Mouse (Mus musculus) urinary bladder, postnatal 36 days (tissue): Measurements from ENCODE around the gene Tapt1.

ENCODE experiments used
- DNase-seq, 2 experiments: peaks; one replicate each; pipeline ENCODE4 v3.0.0; 2022; ENCODE audit warnings: low spot score in 2 of 2, mixed read lengths in 1 of 2

Gene Tapt1

GRCm38 (mm10) chr5:44234606-44235005 lies 8.2 kb upstream of the Tapt1 start:
- DNase-seq, result peak in 1 of 2 experiments; percentile 26

GRCm38 (mm10) chr5:44233933-44234332 lies 7.5 kb upstream of the Tapt1 start:
- no peak for DNase-seq

- no peak for DNase-seq
Observed at GRCm38 (mm10) chr5:44228756-44229155, 2.3 kb upstream of the Tapt1 start.

- no peak for DNase-seq
Observed at GRCm38 (mm10) chr5:44228323-44228722, 1.9 kb upstream of the Tapt1 start.

GRCm38 (mm10) chr5:44227462-44227840 lies 1.0 kb upstream of the Tapt1 start:
- no peak for DNase-seq

GRCm38 (mm10) chr5:44225911-44226520 lies 410 bp downstream of the Tapt1 start:
- DNase-seq, result peak in 1 of 2 experiments; percentile 11

GRCm38 (mm10) chr5:44224916-44225600 lies 1.4 kb downstream of the Tapt1 start:
- no peak for DNase-seq

- no peak for DNase-seq
Observed at GRCm38 (mm10) chr5:44224251-44224650, 2.2 kb downstream of the Tapt1 start.

GRCm38 (mm10) chr5:44223341-44223881 lies 3.0 kb downstream of the Tapt1 start:
- peak in 1 of 2 experiments; percentile 22 for DNase-seq

- DNase-seq, result no peak
Observed at GRCm38 (mm10) chr5:44220430-44220829, 6.0 kb downstream of the Tapt1 start.

GRCm38 (mm10) chr5:44219871-44220270 lies 6.6 kb downstream of the Tapt1 start:
- no peak for DNase-seq

GRCm38 (mm10) chr5:44218483-44218882 lies 7.9 kb downstream of the Tapt1 start:
- DNase-seq, result no peak

GRCm38 (mm10) chr5:44217685-44218041 lies 8.8 kb downstream of the Tapt1 start:
- no peak for DNase-seq

GRCm38 (mm10) chr5:44217041-44217684 lies 9.3 kb downstream of the Tapt1 start:
- DNase-seq, result no peak

GRCm38 (mm10) chr5:44215118-44215517 lies 11.3 kb downstream of the Tapt1 start:
- DNase-seq, result no peak

GRCm38 (mm10) chr5:44214025-44214424 lies 12.4 kb downstream of the Tapt1 start:
- DNase-seq, result no peak

GRCm38 (mm10) chr5:44213391-44213790 lies 13.0 kb downstream of the Tapt1 start:
- no peak for DNase-seq

- DNase-seq, result no peak
Observed at GRCm38 (mm10) chr5:44211818-44212465, 14.5 kb downstream of the Tapt1 start.

GRCm38 (mm10) chr5:44207286-44207685 lies 19.1 kb downstream of the Tapt1 start:
- DNase-seq, result no peak

- DNase-seq, result no peak
Observed at GRCm38 (mm10) chr5:44206651-44207050, 19.8 kb downstream of the Tapt1 start.

- DNase-seq, result no peak
Observed at GRCm38 (mm10) chr5:44203410-44203809, 23.0 kb downstream of the Tapt1 start.

GRCm38 (mm10) chr5:44201665-44202064 lies 24.8 kb downstream of the Tapt1 start:
- DNase-seq, result no peak
